Mouse (Mus musculus) stomach, embryonic 15.5 days (tissue): ENCODE measurements around the gene Stkld1. TPM values are rescaled to one million over a fixed set of nuclear protein-coding genes. Genes with fewer than 3 reads are reported as not detected.

Experiments used
- ATAC-seq: fragments of 200-750 bp; cut with Nextera tagmentation; 2 replicates; pipeline ENCODE4 v1.8.0; 2017; ENCODE audit warnings: low read depth, moderate number of reproducible peaks, moderate TSS enrichment; ENCODE audit not compliant: insufficient read depth, low FRiP score
- H3K27ac ChIP-seq: fragments of 300-500 bp; sonication (generic); 2 replicates; pipeline ENCODE4 v1.5.1; 2015; ENCODE audit warnings: mild to moderate bottlenecking, inconsistent platforms
- H3K27me3 ChIP-seq: fragments of 300-500 bp; sonication (generic); replicated peaks from 2 replicates; pipeline ENCODE4 v1.6.1; 2015; ENCODE audit warnings: inconsistent platforms
- H3K36me3 ChIP-seq: fragments of 300-500 bp; sonication (generic); 2 replicates; pipeline ENCODE4 v1.6.1; 2015; ENCODE audit warnings: inconsistent platforms
- H3K4me1 ChIP-seq: fragments of 300-500 bp; sonication (generic); 2 replicates; pipeline ENCODE4 v1.6.1; 2015; ENCODE audit warnings: inconsistent platforms
- H3K4me2 ChIP-seq: fragments of 300-500 bp; sonication (generic); 2 replicates; pipeline ENCODE4 v1.6.1; 2015; ENCODE audit warnings: mild to moderate bottlenecking, inconsistent platforms
- H3K4me3 ChIP-seq: fragments of 300-500 bp; sonication (generic); replicated peaks from 2 replicates; pipeline ENCODE4 v1.5.1; 2015; ENCODE audit warnings: inconsistent platforms
- H3K9ac ChIP-seq: fragments of 300-500 bp; sonication (generic); 2 replicates; pipeline ENCODE4 v1.6.1; 2015; ENCODE audit warnings: inconsistent platforms
- H3K9me3 ChIP-seq: fragments of 300-500 bp; sonication (generic); 2 replicates; pipeline ENCODE4 v1.6.1; 2016; ENCODE audit warnings: inconsistent platforms
- WGBS: fragments of 180-500 bp; shearing (Covaris S2); methylation state at CpG from one replicate; pipeline ENCODE4 v1.1.7; 2015; 5-methylcytosine and 5-hydroxymethylcytosine counted together
- polyA plus RNA-seq: library from polyadenylated mRNA; unstranded; fragments of >200 nt; fragmentation: Nextera tagmentation; extraction: Ambion mirVana; gene quantifications from 2 replicates; pipeline ENCODE4 v1.2.1, GENCODE M21; 2015

The Stkld1 gene
- polyA plus RNA-seq, 1 experiment from 2014 or later: not detected

DNA sequence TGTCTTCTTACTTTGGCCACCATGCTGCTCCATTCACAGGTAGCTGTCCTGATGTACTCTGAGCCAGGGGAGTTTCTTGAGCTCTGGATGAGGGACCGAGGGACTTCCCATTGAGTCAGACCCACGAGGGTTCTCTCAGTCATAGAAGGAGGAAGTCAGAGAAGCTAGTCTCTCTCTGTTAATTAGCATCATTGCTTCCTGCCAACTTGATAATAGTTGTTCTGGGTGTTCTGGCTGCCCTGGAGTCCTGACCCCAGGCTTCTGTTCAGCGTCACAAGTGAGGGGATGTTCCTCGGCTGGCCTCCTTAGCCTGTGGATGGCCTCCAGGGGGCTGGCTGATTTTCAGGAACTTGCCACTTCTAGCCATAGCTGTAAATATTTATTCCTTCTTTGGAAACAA lies 40.1 kb downstream of the Stkld1 start:
- Histone ChIP-seq H3K4me3 (no peak overlapping the region), H3K4me1 (0 out of 2 replicates have a peak, but pooled peaks cover 3% of the 10 kb centered on the region), H3K4me2 (no peak overlapping the region), H3K36me3 (no peaks in the 10 kb centered on the region), H3K9me3 (no peaks in the 10 kb centered on the region), H3K27ac (no peak overlapping the region), H3K27me3 (no peaks in the 10 kb centered on the region), H3K9ac (no peak overlapping the region)
- WGBS: 30% methylated on average over 4 of the region's 4 CpGs
- ATAC-seq: no peak

DNA sequence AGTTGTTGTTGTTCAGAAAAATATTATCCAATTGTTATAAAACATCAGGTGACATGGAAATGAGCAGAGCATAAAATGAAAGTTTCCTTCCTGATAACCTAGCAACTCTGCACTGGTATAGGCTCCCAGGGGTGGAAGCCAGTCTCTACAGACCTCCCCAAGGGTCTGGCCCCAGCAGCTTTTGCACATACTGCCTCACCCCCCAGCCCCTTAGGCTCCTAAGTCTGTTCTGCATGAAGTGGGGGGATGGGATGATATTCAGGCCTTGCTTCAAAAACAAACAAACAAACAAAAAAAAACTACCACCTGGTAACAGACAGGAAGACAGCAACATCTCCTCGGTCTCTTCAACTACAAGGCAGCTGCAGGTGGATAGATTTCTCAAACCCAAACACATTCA lies 46.5 kb downstream of the Stkld1 start:
- Histone ChIP-seq H3K9me3 (no peaks in the 10 kb centered on the region), H3K36me3 (no peaks in the 10 kb centered on the region), H3K4me1 (no peaks in the 10 kb centered on the region), H3K27ac (no peak overlapping the region), H3K4me3 (no peak overlapping the region), H3K27me3 (no peaks in the 10 kb centered on the region), H3K9ac (no peak overlapping the region), H3K4me2 (no peak overlapping the region)
- WGBS: 66% methylated on average over 1 of the region's 1 CpGs
- ATAC-seq: no peak

DNA sequence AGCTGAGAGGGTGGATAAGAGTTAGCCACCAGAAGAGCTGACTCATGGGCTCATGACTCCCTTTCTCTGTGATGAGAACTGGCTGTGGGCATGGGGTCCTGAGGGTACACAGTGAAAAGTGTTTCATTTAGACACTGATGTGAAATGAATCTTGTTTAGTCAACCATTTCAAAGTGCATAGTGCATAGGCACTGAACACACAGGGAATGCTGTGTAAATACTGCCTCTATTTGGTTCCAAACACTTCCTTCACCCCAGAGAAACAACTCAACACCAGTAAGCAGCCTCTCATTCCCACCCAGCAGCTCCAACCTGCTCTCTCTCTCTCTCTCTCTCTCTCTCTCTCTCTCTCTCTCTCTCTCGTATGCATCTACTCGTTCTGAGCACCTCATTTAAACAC lies 50.3 kb downstream of the Stkld1 start:
- Histone ChIP-seq H3K9ac (no peak overlapping the region), H3K36me3 (no peaks in the 10 kb centered on the region), H3K9me3 (no peaks in the 10 kb centered on the region), H3K4me2 (no peak overlapping the region), H3K4me1 (no peaks in the 10 kb centered on the region), H3K27ac (no peak overlapping the region), H3K27me3 (no peaks in the 10 kb centered on the region), H3K4me3 (no peak overlapping the region)
- 63% methylated on average over 2 of the region's 2 CpGs for WGBS
- no peak for ATAC-seq

DNA sequence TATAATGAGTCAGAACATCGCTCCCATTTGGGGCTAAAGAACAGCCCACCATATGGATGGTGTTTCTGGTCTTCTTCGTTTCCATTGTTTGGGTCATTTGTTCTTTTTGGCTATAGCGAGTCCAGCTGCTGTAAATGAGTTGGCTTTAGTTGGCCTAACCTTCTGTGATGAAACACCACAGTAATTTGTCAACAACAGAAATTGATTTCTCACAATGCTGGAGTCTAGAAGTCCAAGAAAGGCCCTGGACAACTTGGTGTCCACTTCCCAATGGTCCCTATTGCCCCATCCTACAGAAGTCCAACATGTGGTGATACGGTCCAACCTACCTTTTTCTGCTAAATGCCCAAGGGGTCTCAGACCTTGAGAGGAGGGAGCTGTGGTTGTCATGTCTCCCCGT lies 50.8 kb downstream of the Stkld1 start:
- Histone ChIP-seq H3K27ac (no peak overlapping the region), H3K9me3 (no peaks in the 10 kb centered on the region), H3K4me1 (no peaks in the 10 kb centered on the region), H3K4me2 (no peak overlapping the region), H3K36me3 (no peaks in the 10 kb centered on the region), H3K9ac (no peak overlapping the region), H3K4me3 (no peak overlapping the region), H3K27me3 (no peaks in the 10 kb centered on the region)
- 83% methylated on average over 5 of the region's 5 CpGs for WGBS
- ATAC-seq: no peak

DNA sequence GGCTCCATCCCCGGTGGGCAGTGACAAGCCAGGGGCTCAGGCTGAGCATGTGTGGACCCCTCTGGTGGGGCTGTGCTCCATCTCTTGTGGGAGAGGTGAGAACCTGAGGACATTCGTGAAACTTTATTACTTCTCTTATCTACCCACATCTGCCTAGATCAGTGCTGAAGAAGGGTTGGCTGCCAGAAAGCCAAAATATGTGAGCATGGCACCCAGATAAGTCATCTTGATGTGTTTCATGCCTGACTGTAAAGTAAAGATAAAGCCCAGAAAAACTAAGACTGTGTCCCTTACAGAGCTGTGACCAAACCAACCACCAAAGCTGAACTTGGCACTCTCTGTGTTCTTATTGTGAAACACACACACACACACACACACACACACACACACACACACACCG lies 60.1 kb downstream of the Stkld1 start:
- Histone ChIP-seq H3K36me3 (no peaks in the 10 kb centered on the region), H3K4me1 (no peaks in the 10 kb centered on the region), H3K4me2 (no peak overlapping the region), H3K9ac (no peak overlapping the region), H3K4me3 (no peak overlapping the region), H3K27ac (no peak overlapping the region), H3K9me3 (no peaks in the 10 kb centered on the region), H3K27me3 (no peaks in the 10 kb centered on the region)
- WGBS: 73% methylated on average over 3 of the region's 3 CpGs
- ATAC-seq: no peak

DNA sequence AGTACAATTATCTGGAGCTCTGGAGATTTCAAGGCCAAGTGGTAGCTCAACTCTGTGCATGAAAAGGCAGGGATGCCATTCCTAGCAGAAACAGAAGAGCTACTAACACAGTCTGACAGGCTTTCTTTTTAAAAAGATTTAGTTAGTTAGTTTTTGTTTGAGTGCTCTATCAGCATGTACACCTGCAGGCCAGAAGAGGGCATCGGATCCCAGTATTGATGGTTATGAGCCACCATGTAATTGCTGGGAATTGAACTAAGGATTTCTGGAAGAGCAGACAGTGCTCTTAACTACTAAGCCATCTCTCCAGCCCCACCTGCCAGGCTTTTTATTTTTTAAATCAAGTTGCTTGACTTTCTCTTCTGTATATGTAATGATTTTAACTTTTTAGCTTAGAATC lies 63.7 kb downstream of the Stkld1 start:
- H3K4me2 ChIP-seq: no peak overlapping the region
- H3K36me3 ChIP-seq: no peaks in the 10 kb centered on the region
- no peak overlapping the region for H3K9ac ChIP-seq
- H3K9me3 ChIP-seq: no peaks in the 10 kb centered on the region
- no peaks in the 10 kb centered on the region for H3K27me3 ChIP-seq
- no peaks in the 10 kb centered on the region for H3K4me1 ChIP-seq
- WGBS: 83% methylated on average over 1 of the region's 1 CpGs
- ATAC-seq: no peak
- H3K4me3 ChIP-seq: no peak overlapping the region
- no peak overlapping the region for H3K27ac ChIP-seq

DNA sequence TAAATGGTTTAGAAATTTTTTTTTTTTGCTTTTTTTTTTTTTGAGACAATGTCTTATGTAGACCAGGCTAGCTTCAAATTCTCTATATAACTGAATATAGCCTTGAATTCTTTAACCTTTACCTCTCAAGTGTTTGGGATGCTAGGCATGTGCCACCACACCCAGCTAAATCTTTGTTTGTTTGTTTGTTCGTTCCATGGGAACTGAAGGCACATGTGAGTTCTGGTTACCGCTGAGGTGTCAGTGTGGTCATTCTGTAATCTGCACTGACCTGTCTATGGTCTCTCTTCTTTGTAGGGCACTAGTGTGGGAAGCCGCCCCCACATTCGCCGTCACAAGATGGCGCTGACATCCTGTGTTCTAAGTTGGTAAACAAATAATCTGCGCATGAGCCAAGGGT lies 64.1 kb downstream of the Stkld1 start:
- no peaks in the 10 kb centered on the region for H3K9me3 ChIP-seq
- H3K4me1 ChIP-seq: no peaks in the 10 kb centered on the region
- no peak overlapping the region for H3K27ac ChIP-seq
- no peaks in the 10 kb centered on the region for H3K36me3 ChIP-seq
- H3K4me3 ChIP-seq: no peak overlapping the region
- 91% methylated on average over 7 of the region's 7 CpGs for WGBS
- H3K4me2 ChIP-seq: no peak overlapping the region
- no peak for ATAC-seq
- H3K27me3 ChIP-seq: no peaks in the 10 kb centered on the region
- no peak overlapping the region for H3K9ac ChIP-seq

Other genes starting within 250 kb of the Stkld1 start
- 0.12 and 0.17 TPM in 2 replicates for gene Abo, start 69.1 kb upstream of the Stkld1 start, polyA plus RNA-seq
- gene Surf6, start 31.2 kb upstream of the Stkld1 start, polyA plus RNA-seq: 24.9 and 25.2 TPM in 2 replicates
- gene Med22, start 23.4 kb upstream of the Stkld1 start, polyA plus RNA-seq: 40.3 and 45.7 TPM in 2 replicates
- gene Rpl7a, start 23.3 kb upstream of the Stkld1 start, polyA plus RNA-seq: 494 and 609 TPM in 2 replicates
- gene Surf2, start 17.7 kb upstream of the Stkld1 start, polyA plus RNA-seq: 40.4 and 40.8 TPM in 2 replicates
- 62.1 and 65.7 TPM in 2 replicates for gene Surf1, start 17.5 kb upstream of the Stkld1 start, polyA plus RNA-seq
- gene Surf4, start 119 bp upstream of the Stkld1 start, polyA plus RNA-seq: 212 and 245 TPM in 2 replicates
- 40.0 and 44.6 TPM in 2 replicates for gene Rexo4, start 30.3 kb downstream of the Stkld1 start, polyA plus RNA-seq
- gene Adamts13, start 39.4 kb downstream of the Stkld1 start, polyA plus RNA-seq: 0.15 and 0.31 TPM in 2 replicates
- gene Cacfd1, start 75.9 kb downstream of the Stkld1 start, polyA plus RNA-seq: 61.6 and 65.4 TPM in 2 replicates
- gene Slc2a6, start 94.0 kb downstream of the Stkld1 start, polyA plus RNA-seq: 1.1 and 1.3 TPM in 2 replicates
- 0.28 and 1.3 TPM in 2 replicates for gene Mymk, start 138.1 kb downstream of the Stkld1 start, polyA plus RNA-seq
- 3.0 and 3.8 TPM in 2 replicates for gene Adamtsl2, start 145.3 kb downstream of the Stkld1 start, polyA plus RNA-seq
- gene Fam163b, start 208.4 kb downstream of the Stkld1 start, polyA plus RNA-seq: 0.15 and 0.19 TPM in 2 replicates
- gene Dbh, start 231.2 kb downstream of the Stkld1 start, polyA plus RNA-seq: 1.3 and 3.1 TPM in 2 replicates